Mouse (Mus musculus) stomach, embryonic 14.5 days (tissue): Measurements from ENCODE around the gene Rusc1. TPM values are rescaled to one million over a fixed set of nuclear protein-coding genes. Genes with fewer than 3 reads are reported as not detected.
"Not testable (repeated sequence)": the region's sequence is repeated elsewhere in the genome, so short reads cannot be mapped to it uniquely, and the experiment has no call there.

Experiments
- ATAC-seq: fragments of 200-750 bp; cut with Nextera tagmentation; 2 replicates; pipeline ENCODE4 v1.8.0; 2017; ENCODE audit warnings: low read depth, moderate TSS enrichment; ENCODE audit not compliant: insufficient number of reproducible peaks, insufficient read depth, low FRiP score
- H3K27ac ChIP-seq: fragments of 300-500 bp; sonication (generic); 2 replicates; pipeline ENCODE4 v1.5.1; 2014; ENCODE audit warnings: mild to moderate bottlenecking, low read length, moderate library complexity, mixed read lengths
- H3K27me3 ChIP-seq: fragments of 300-500 bp; sonication (generic); 2 replicates; pipeline ENCODE4 v1.6.1; 2014; ENCODE audit warnings: low read length, control low read depth, mixed read lengths; ENCODE audit not compliant: control insufficient read depth, insufficient read depth
- H3K36me3 ChIP-seq: fragments of 300-500 bp; sonication (generic); 2 replicates; pipeline ENCODE4 v1.6.1; 2014; ENCODE audit warnings: mild to moderate bottlenecking, control low read depth, low read length, moderate library complexity, mixed read lengths; ENCODE audit not compliant: control insufficient read depth, insufficient read depth
- H3K4me1 ChIP-seq: fragments of 300-500 bp; sonication (generic); 2 replicates; pipeline ENCODE4 v1.6.1; 2014; ENCODE audit warnings: low read length, control low read depth, mixed read lengths; ENCODE audit not compliant: control insufficient read depth, insufficient read depth
- H3K4me2 ChIP-seq: fragments of 300-500 bp; sonication (generic); replicated peaks from 2 replicates; pipeline ENCODE4 v1.6.1; 2014; ENCODE audit warnings: low read depth, low read length, control low read depth
- H3K4me3 ChIP-seq: fragments of 300-500 bp; sonication (generic); 2 replicates; pipeline ENCODE4 v1.5.1; 2014; ENCODE audit warnings: low read depth, low read length, control low read depth
- H3K9ac ChIP-seq: fragments of 300-500 bp; sonication (generic); replicated peaks from 2 replicates; pipeline ENCODE4 v1.6.1; 2014; ENCODE audit warnings: low read depth, mild to moderate bottlenecking, control low read depth, low read length, moderate library complexity, mixed read lengths
- H3K9me3 ChIP-seq: fragments of 300-500 bp; sonication (generic); 2 replicates; pipeline ENCODE4 v1.6.1; 2016; ENCODE audit warnings: low read depth, low read length, control low read depth; ENCODE audit not compliant: control insufficient read depth
- WGBS: fragments of 180-500 bp; shearing (Covaris S2); extraction: QIAGEN DNeasy Blood & Tissue Kit; methylation state at CpG from one replicate; pipeline ENCODE4 v1.1.7; 2014; 5-methylcytosine and 5-hydroxymethylcytosine counted together
- polyA plus RNA-seq: library from polyadenylated mRNA; unstranded; fragments of >200 nt; fragmentation: Nextera tagmentation; extraction: Ambion mirVana; gene quantifications from 2 replicates; pipeline ENCODE4 v1.2.1, GENCODE M21; 2014

The Rusc1 gene
- polyA plus RNA-seq, 1 experiment from 2014 or later, result 19.2 TPM

GRCm38 (mm10) chr3:89090694-89091655 is 2.1 kb downstream of the Rusc1 start:
- Histone ChIP-seq H3K27me3 (no peaks in the 10 kb centered on the region), H3K9ac (peak overlapping the region; percentile 52), H3K27ac (peak overlapping the region; percentile 83), H3K4me1 (peaks cover 21% of the 10 kb centered on the region), H3K4me2 (peak overlapping the region; percentile 100), H3K4me3 (peak overlapping the region; percentile 68), H3K9me3 (no peaks in the 10 kb centered on the region), H3K36me3 (peaks cover 15% of the 10 kb centered on the region)
- WGBS, result under 1% methylated on average over 71 of the region's 74 CpGs
- ATAC-seq, result peak; percentile 77

GRCm38 (mm10) chr3:89089882-89090591 is 3.1 kb downstream of the Rusc1 start:
- ATAC-seq, result peak; percentile 84
- Histone ChIP-seq H3K9ac (peak overlapping the region; percentile 52), H3K9me3 (no peaks in the 10 kb centered on the region), H3K4me2 (peak overlapping the region; percentile 100), H3K36me3 (peaks cover 6% of the 10 kb centered on the region), H3K4me3 (peak overlapping the region; percentile 68), H3K27me3 (no peaks in the 10 kb centered on the region), H3K27ac (peak overlapping the region; percentile 83), H3K4me1 (peaks cover 21% of the 10 kb centered on the region)
- WGBS, result under 1% methylated on average over 40 of the region's 40 CpGs

- Histone ChIP-seq H3K4me3 (peak overlapping the region; percentile 68), H3K27ac (no peak overlapping the region), H3K4me2 (peak overlapping the region; percentile 100), H3K4me1 (peaks cover 21% of the 10 kb centered on the region), H3K9ac (no peak overlapping the region), H3K9me3 (no peaks in the 10 kb centered on the region), H3K27me3 (no peaks in the 10 kb centered on the region), H3K36me3 (no peaks in the 10 kb centered on the region; the same call in 1 of the 2 replicates)
- 54% methylated on average over 14 of the region's 14 CpGs for WGBS
- ATAC-seq, result no peak
These were observed 4.1 kb downstream of the Rusc1 start for GRCm38 (mm10) chr3:89088974-89089373.

GRCm38 (mm10) chr3:89087338-89088110 is 5.6 kb downstream of the Rusc1 start:
- 24% methylated on average over 21 of the region's 21 CpGs for WGBS
- H3K9me3 ChIP-seq, result no peaks in the 10 kb centered on the region
- H3K27me3 ChIP-seq, result no peaks in the 10 kb centered on the region
- H3K4me1 ChIP-seq, result peaks cover 16% of the 10 kb centered on the region
- H3K9ac ChIP-seq, result no peak overlapping the region
- H3K36me3 ChIP-seq, result no peaks in the 10 kb centered on the region; the same call in 1 of the 2 replicates
- H3K4me3 ChIP-seq, result no peak overlapping the region
- H3K27ac ChIP-seq, result no peak overlapping the region
- peak overlapping the region; percentile 29 for H3K4me2 ChIP-seq
- no peak for ATAC-seq

- Histone ChIP-seq H3K4me1 (peaks cover 9% of the 10 kb centered on the region; the same call in 1 of the 2 replicates), H3K9me3 (no peaks in the 10 kb centered on the region), H3K4me3 (no peak overlapping the region), H3K36me3 (peaks cover under 1% of the 10 kb centered on the region; the same call in 1 of the 2 replicates), H3K27ac (no peak overlapping the region), H3K4me2 (no peak overlapping the region), H3K9ac (no peak overlapping the region), H3K27me3 (no peaks in the 10 kb centered on the region)
- 82% methylated on average over 12 of the region's 12 CpGs for WGBS
- no peak for ATAC-seq
These were observed 8.4 kb downstream of the Rusc1 start for GRCm38 (mm10) chr3:89084654-89085190.

GRCm38 (mm10) chr3:89084133-89084532 is 9.0 kb downstream of the Rusc1 start:
- no peak overlapping the region for H3K4me2 ChIP-seq
- WGBS, result 77% methylated on average over 2 of the region's 2 CpGs

GRCm38 (mm10) chr3:89082287-89082686 is 10.8 kb downstream of the Rusc1 start:
- not testable (repeated sequence) for H3K27ac ChIP-seq, H3K4me2 ChIP-seq, H3K27me3 ChIP-seq, H3K4me3 ChIP-seq, H3K9ac ChIP-seq, H3K4me1 ChIP-seq, H3K9me3 ChIP-seq, ATAC-seq
- H3K36me3 ChIP-seq, result peaks cover 13% of the 10 kb centered on the region; the same call in 1 of the 2 replicates

More at GRCm38 (mm10) chr3:89084133-89084532, 9.0 kb downstream of the Rusc1 start:
- no peak overlapping the region for H3K27ac ChIP-seq
- no peaks in the 10 kb centered on the region for H3K9me3 ChIP-seq
- peaks cover 6% of the 10 kb centered on the region; the same call in 1 of the 2 replicates for H3K36me3 ChIP-seq
- H3K9ac ChIP-seq, result no peak overlapping the region
- H3K4me3 ChIP-seq, result no peak overlapping the region
- ATAC-seq, result no peak
- H3K27me3 ChIP-seq, result no peaks in the 10 kb centered on the region
- peaks cover 9% of the 10 kb centered on the region; the same call in 1 of the 2 replicates for H3K4me1 ChIP-seq
